Mouse (Mus musculus): Measurements from ENCODE around the gene Twnk.

- TF ChIP-seq GATA1 (IDR thresholded peaks at IDR 0.05; ENCODE audit: borderline replicate concordance, low read length) (no peak), FLI1 (IDR thresholded peaks at IDR 0.05; ENCODE audit: low read length) (no peak)
These were observed 19.3 kb downstream of the Twnk start for GRCm38 (mm10) chr19:45024775-45025174.
